Mouse (Mus musculus): ENCODE measurements at regions not wholly inside any gene's neighbourhood (a gene's known extent, or its start where the extent isn't known, plus 50 kb on each side); places are given as distances from the start of the nearest gene placed in this dataset.

- 84% methylated on average over 8 of the region's 8 CpGs for WGBS
- no peaks in the 10 kb centered on the region for H3K27me3 ChIP-seq
- H3K4me2 ChIP-seq (replicated peaks): no peak overlapping the region
- H3K9me3 ChIP-seq: no peaks in the 10 kb centered on the region
- no peak for ATAC-seq
- peaks cover 13% of the 10 kb centered on the region for H3K4me1 ChIP-seq (replicated peaks)
- H3K27ac ChIP-seq: no peak overlapping the region; the same call in 1 of the 2 replicates
- no peaks in the 10 kb centered on the region for H3K36me3 ChIP-seq
- H3K4me3 ChIP-seq (replicated peaks): no peak overlapping the region
- H3K9ac ChIP-seq (replicated peaks): no peak overlapping the region
Observed at GRCm38 (mm10) chr6:51727191-51727590, 203.5 kb downstream of the Snx10 start.

GRCm38 (mm10) chr6:51728816-51729562, 205.3 kb downstream of the Snx10 start:
- H3K4me3 ChIP-seq (replicated peaks): no peak overlapping the region
- no peak overlapping the region for H3K9ac ChIP-seq (replicated peaks)
- H3K36me3 ChIP-seq: no peaks in the 10 kb centered on the region
- no peak overlapping the region for H3K4me2 ChIP-seq (replicated peaks)
- H3K9me3 ChIP-seq: no peaks in the 10 kb centered on the region
- WGBS: 77% methylated on average over 10 of the region's 10 CpGs
- H3K27me3 ChIP-seq: no peaks in the 10 kb centered on the region
- ATAC-seq: no peak
- peaks cover 16% of the 10 kb centered on the region for H3K4me1 ChIP-seq (replicated peaks)
- no peak overlapping the region for H3K27ac ChIP-seq

- Histone ChIP-seq H3K27me3 (no peaks in the 10 kb centered on the region), H3K4me1 (replicated peaks) (peaks cover 16% of the 10 kb centered on the region), H3K4me3 (replicated peaks) (no peak overlapping the region), H3K9me3 (no peaks in the 10 kb centered on the region), H3K27ac (peak overlapping the region; percentile 45), H3K4me2 (replicated peaks) (no peak overlapping the region), H3K36me3 (no peaks in the 10 kb centered on the region), H3K9ac (replicated peaks) (no peak overlapping the region)
- 55% methylated on average over 17 of the region's 17 CpGs for WGBS
- ATAC-seq: no peak
Observed at GRCm38 (mm10) chr6:51730564-51731351, 207.1 kb downstream of the Snx10 start.

- H3K27me3 ChIP-seq: no peaks in the 10 kb centered on the region
- peak overlapping the region; percentile 48; the same call in 1 of the 2 replicates for H3K27ac ChIP-seq
- 78% methylated on average over 11 of the region's 11 CpGs for WGBS
- no peak overlapping the region for H3K4me2 ChIP-seq (replicated peaks)
- peaks cover 14% of the 10 kb centered on the region for H3K4me1 ChIP-seq (replicated peaks)
- no peak overlapping the region for H3K4me3 ChIP-seq (replicated peaks)
- H3K36me3 ChIP-seq: no peaks in the 10 kb centered on the region
- H3K9me3 ChIP-seq: no peaks in the 10 kb centered on the region
- no peak overlapping the region for H3K9ac ChIP-seq (replicated peaks)
- no peak for ATAC-seq
Observed at GRCm38 (mm10) chr6:51732298-51732895, 208.7 kb downstream of the Snx10 start.

GRCm38 (mm10) chr6:51736051-51736450, 212.3 kb downstream of the Snx10 start:
- ATAC-seq: no peak
- H3K4me3 ChIP-seq (replicated peaks): no peak overlapping the region
- 91% methylated on average over 5 of the region's 5 CpGs for WGBS
- no peak overlapping the region for H3K27ac ChIP-seq
- no peaks in the 10 kb centered on the region for H3K9me3 ChIP-seq
- no peaks in the 10 kb centered on the region for H3K27me3 ChIP-seq
- peaks cover 7% of the 10 kb centered on the region for H3K4me1 ChIP-seq (replicated peaks)
- H3K36me3 ChIP-seq: no peaks in the 10 kb centered on the region
- no peak overlapping the region for H3K4me2 ChIP-seq (replicated peaks)
- no peak overlapping the region for H3K9ac ChIP-seq (replicated peaks)

GRCm38 (mm10) chr6:51743105-51743660, 219.5 kb downstream of the Snx10 start:
- peak overlapping the region; percentile 6; the same call in 1 of the 2 replicates for H3K4me2 ChIP-seq (replicated peaks)
- no peaks in the 10 kb centered on the region for H3K27me3 ChIP-seq
- H3K4me1 ChIP-seq (replicated peaks): peaks cover 46% of the 10 kb centered on the region
- no peaks in the 10 kb centered on the region for H3K36me3 ChIP-seq
- no peak overlapping the region for H3K4me3 ChIP-seq (replicated peaks)
- peak overlapping the region; percentile 55 for H3K27ac ChIP-seq
- no peak; the same call in 1 of the 2 replicates for ATAC-seq
- WGBS: 56% methylated on average over 15 of the region's 15 CpGs
- no peak overlapping the region for H3K9ac ChIP-seq (replicated peaks)
- H3K9me3 ChIP-seq: no peaks in the 10 kb centered on the region

GRCm38 (mm10) chr6:51744607-51745006, 220.9 kb downstream of the Snx10 start:
- Histone ChIP-seq H3K27me3 (no peaks in the 10 kb centered on the region), H3K36me3 (no peaks in the 10 kb centered on the region), H3K9me3 (no peaks in the 10 kb centered on the region), H3K4me3 (replicated peaks) (no peak overlapping the region), H3K9ac (replicated peaks) (no peak overlapping the region), H3K4me1 (replicated peaks) (peaks cover 46% of the 10 kb centered on the region), H3K27ac (no peak overlapping the region), H3K4me2 (replicated peaks) (no peak overlapping the region)
- WGBS: 80% methylated on average over 2 of the region's 2 CpGs
- ATAC-seq: no peak

GRCm38 (mm10) chr6:51754239-51754681, 230.6 kb downstream of the Snx10 start:
- Histone ChIP-seq H3K27ac (peak overlapping the region; percentile 74), H3K9me3 (no peaks in the 10 kb centered on the region), H3K9ac (replicated peaks) (0 out of 2 replicates have a peak overlapping the region, but pooled peaks have one; percentile 25), H3K36me3 (no peaks in the 10 kb centered on the region), H3K27me3 (no peaks in the 10 kb centered on the region), H3K4me3 (replicated peaks) (no peak overlapping the region), H3K4me1 (replicated peaks) (peaks cover 11% of the 10 kb centered on the region; the same call in 1 of the 2 replicates), H3K4me2 (replicated peaks) (no peak overlapping the region)
- 39% methylated on average over 8 of the region's 8 CpGs for WGBS
- ATAC-seq: no peak

- H3K4me3 ChIP-seq (replicated peaks): no peak overlapping the region
- H3K9me3 ChIP-seq: no peaks in the 10 kb centered on the region
- H3K4me2 ChIP-seq (replicated peaks): no peak overlapping the region
- 85% methylated on average over 3 of the region's 3 CpGs for WGBS
- H3K9ac ChIP-seq (replicated peaks): no peak overlapping the region
- ATAC-seq: no peak
- no peak overlapping the region for H3K27ac ChIP-seq
- H3K27me3 ChIP-seq: no peaks in the 10 kb centered on the region
- no peaks in the 10 kb centered on the region for H3K36me3 ChIP-seq
- peaks cover 11% of the 10 kb centered on the region; the same call in 1 of the 2 replicates for H3K4me1 ChIP-seq (replicated peaks)
Observed at GRCm38 (mm10) chr6:51757131-51757530, 233.4 kb downstream of the Snx10 start.

- no peak overlapping the region for H3K27ac ChIP-seq
- 88% methylated on average over 4 of the region's 4 CpGs for WGBS
Observed at GRCm38 (mm10) chr6:51757746-51758145, 234.0 kb downstream of the Snx10 start.

GRCm38 (mm10) chr6:51758781-51759180, 235.1 kb downstream of the Snx10 start:
- Histone ChIP-seq H3K36me3 (no peaks in the 10 kb centered on the region), H3K27me3 (no peaks in the 10 kb centered on the region), H3K4me2 (replicated peaks) (no peak overlapping the region), H3K9me3 (no peaks in the 10 kb centered on the region), H3K9ac (replicated peaks) (no peak overlapping the region), H3K4me1 (replicated peaks) (peaks cover 7% of the 10 kb centered on the region; the same call in 1 of the 2 replicates), H3K4me3 (replicated peaks) (no peak overlapping the region), H3K27ac (no peak overlapping the region)
- 80% methylated on average over 3 of the region's 3 CpGs for WGBS
- no peak for ATAC-seq

More at GRCm38 (mm10) chr6:51757746-51758145, 234.0 kb downstream of the Snx10 start:
- Histone ChIP-seq H3K4me1 (replicated peaks) (peaks cover 11% of the 10 kb centered on the region; the same call in 1 of the 2 replicates), H3K9me3 (no peaks in the 10 kb centered on the region), H3K4me2 (replicated peaks) (no peak overlapping the region), H3K4me3 (replicated peaks) (no peak overlapping the region), H3K27me3 (no peaks in the 10 kb centered on the region), H3K9ac (replicated peaks) (no peak overlapping the region), H3K36me3 (no peaks in the 10 kb centered on the region)
- ATAC-seq: no peak

Measured in midbrain, embryonic 13.5 days (tissue).